In the genomic region with DNA sequence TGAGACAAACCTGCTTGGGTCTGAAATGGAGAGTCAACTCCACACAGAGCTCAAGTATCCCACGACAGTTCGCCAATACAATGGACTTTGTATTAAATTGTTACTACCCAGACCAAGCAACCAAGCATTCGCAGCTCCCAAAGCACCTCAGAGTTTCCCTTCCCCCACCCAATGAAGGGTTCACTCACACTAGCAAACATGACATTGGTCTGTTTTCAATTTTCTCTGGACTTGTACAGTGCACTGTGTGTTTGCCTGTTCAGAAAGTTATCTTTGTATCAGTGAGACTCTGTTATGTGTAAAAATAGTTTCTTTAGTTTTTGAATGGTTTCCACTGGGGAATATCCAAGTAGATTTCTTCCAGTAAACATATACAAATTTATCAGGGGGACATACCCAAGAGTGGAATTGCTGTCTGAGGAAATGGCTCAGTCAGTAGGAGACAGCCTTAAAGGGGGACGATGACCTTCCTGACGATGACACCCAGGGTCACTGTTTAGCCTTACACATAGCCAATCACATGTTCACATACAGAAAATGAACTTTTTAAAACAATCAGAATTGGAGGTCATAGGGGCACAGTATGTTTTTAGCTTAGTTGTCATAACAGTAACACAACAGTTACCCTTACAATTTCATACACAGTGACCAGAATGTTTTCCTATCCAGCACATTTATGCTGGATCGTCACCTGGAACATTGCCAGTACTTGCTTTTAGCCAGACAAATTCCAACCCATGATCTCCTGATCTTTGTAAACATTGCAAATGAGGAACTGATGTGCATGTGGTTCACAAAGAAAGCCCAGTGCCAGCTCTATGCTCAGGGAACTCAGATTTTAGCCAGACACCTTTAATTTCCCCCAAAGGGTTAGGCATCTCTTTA, we compare ENCODE assay signal across 14 mouse cellular contexts. TPM values are rescaled to one million over a fixed set of nuclear protein-coding genes. Genes with fewer than 3 reads are reported as not detected.
DNase-seq lines count a peak whose midpoint lies in the region; ATAC-seq and TF ChIP-seq lines count a peak whose summit lies in the region.
"Had no signal": no experiment of that assay in that cellular context is flagged by ENCODE, and none has a peak within 500 bp of the region (broad histone marks: within the 10 kb centered on the region; RNA-seq: fewer than 3 reads in every experiment).

No protein-coding gene starts in this region.

- no peak overlapping the region for H3K4me3 ChIP-seq in kidney, postnatal 0 days (replicated peaks; ENCODE audit: low read depth, low read length)
- H3K4me3 ChIP-seq in embryonic facial prominence, embryonic 12.5 days: no peak overlapping the region
- H3K4me3 ChIP-seq: limb, embryonic 13.5 days; megakaryocyte, embryonic 14.5 days had no signal

- H3K4me1 ChIP-seq in kidney, postnatal 0 days (replicated peaks; ENCODE audit: insufficient read depth, low read length): no peaks in the 10 kb centered on the region
- peaks cover 6% of the 10 kb centered on the region for H3K4me1 ChIP-seq in embryonic facial prominence, embryonic 12.5 days

- no peak overlapping the region for H3K27ac ChIP-seq in kidney, postnatal 0 days
- H3K27ac ChIP-seq in embryonic facial prominence, embryonic 12.5 days: peak overlapping the region; percentile 9; the same call in 1 of the 2 replicates
- H3K27ac ChIP-seq: limb, embryonic 13.5 days had no signal

- no peak for ATAC-seq in kidney, postnatal 0 days (replicated peaks; ENCODE audit: low FRiP score, low read depth)
- ATAC-seq in embryonic facial prominence, embryonic 12.5 days (ENCODE audit: insufficient number of reproducible peaks, insufficient read depth, low FRiP score, low TSS enrichment): no peak

- 0 out of 2 replicates have a peak overlapping the region, but pooled peaks have one; percentile 13 for H3K9ac ChIP-seq in kidney, postnatal 0 days (ENCODE audit: low read depth, low read length)
- H3K9ac ChIP-seq in embryonic facial prominence, embryonic 12.5 days: no peak overlapping the region
- H3K9ac ChIP-seq: limb, embryonic 13.5 days had no signal

- intact Hi-C loops in gastrocnemius, postnatal 14 days (cut with DNase I; ENCODE audit: low total_unique reads): loop anchor here (10.0 kb wide), 1 partner anchor 92 kb away; no protein-coding TSS in a partner anchor

- no peaks in the 10 kb centered on the region for H3K27me3 ChIP-seq in kidney, postnatal 0 days (ENCODE audit: insufficient read depth, low read length)
- no peaks in the 10 kb centered on the region for H3K27me3 ChIP-seq in embryonic facial prominence, embryonic 12.5 days
- H3K27me3 ChIP-seq: limb, embryonic 13.5 days had no signal

- 81% methylated on average over 6 of the region's 6 CpGs for WGBS in kidney, postnatal 0 days
- WGBS in embryonic facial prominence, embryonic 12.5 days: 73% methylated on average over 6 of the region's 6 CpGs

- H3K36me3 ChIP-seq in kidney, postnatal 0 days (ENCODE audit: insufficient read depth, low read length): no peaks in the 10 kb centered on the region
- peaks cover 4% of the 10 kb centered on the region for H3K36me3 ChIP-seq in embryonic facial prominence, embryonic 12.5 days

- H3K4me2 ChIP-seq in kidney, postnatal 0 days (ENCODE audit: low read length): no peak overlapping the region
- H3K4me2 ChIP-seq in embryonic facial prominence, embryonic 12.5 days (replicated peaks): no peak overlapping the region
- H3K4me2 ChIP-seq: heart, embryonic 11.5 days; limb, embryonic 13.5 days had no signal

- H3K9me3 ChIP-seq in kidney, postnatal 0 days (replicated peaks; ENCODE audit: low read length): no peaks in the 10 kb centered on the region
- H3K9me3 ChIP-seq in embryonic facial prominence, embryonic 12.5 days: no peaks in the 10 kb centered on the region
- H3K9me3 ChIP-seq: limb, embryonic 13.5 days had no signal

- no peak for TF ChIP-seq CTCF in kidney, postnatal 0 days (IDR thresholded peaks at IDR 0.05; ENCODE audit: low read depth)

- peak; percentile 56 for DNase-seq in kidney, postnatal 0 days (ENCODE audit: low spot score)
- no peak for DNase-seq in kidney, adult 18-20 months
- peak; percentile 90 for DNase-seq in NIH3T3 (ENCODE audit: low read depth)
- DNase-seq in lung, postnatal 25 days (ENCODE audit: low spot score): peak; percentile 26
- no peak for DNase-seq in gastrocnemius, postnatal 14 days
- no peak for DNase-seq in retina, embryonic 14.5 days (ENCODE audit: low spot score)
- DNase-seq: adrenal gland, postnatal 25 days; layer of hippocampus, postnatal 36 days had no signal

RNA-seq across cellular contexts. Expression of a gene that starts 3.4 kb away (rescaled TPM):
- 229 and 245 TPM in 2 replicates for polyA plus RNA-seq in kidney, postnatal 0 days (2015; fragmentation: Nextera tagmentation; extraction: Ambion mirVana)
- polyA plus RNA-seq in embryonic facial prominence, embryonic 12.5 days (2016; fragmentation: Nextera tagmentation; extraction: Ambion mirVana): 347 and 354 TPM in 2 replicates
- total RNA-seq in gastrocnemius, postnatal 14 days (2021): 100 to 1,000 TPM; 104 to 107 TPM

RNA-seq across cellular contexts. Expression of a gene that starts 17.7 kb away (rescaled TPM):
- polyA plus RNA-seq in kidney, postnatal 0 days (2015; fragmentation: Nextera tagmentation; extraction: Ambion mirVana): 0.92 and 0.96 TPM in 2 replicates
- 0.40 and 0.73 TPM in 2 replicates for polyA plus RNA-seq in embryonic facial prominence, embryonic 12.5 days (2016; fragmentation: Nextera tagmentation; extraction: Ambion mirVana)
- under 1 TPM in 1 of 2 experiments, not detected in 1; 0.12 TPM for total RNA-seq in gastrocnemius, postnatal 14 days (2021)
- total RNA-seq: adrenal gland, postnatal 25 days; CH12.LX; hematopoietic stem cell, adult 5-6 weeks had no signal

RNA-seq across cellular contexts. Expression of a gene that starts 39.4 kb away (rescaled TPM):
- polyA plus RNA-seq in kidney, postnatal 0 days (2015; fragmentation: Nextera tagmentation; extraction: Ambion mirVana): 2.6 and 2.8 TPM in 2 replicates
- polyA plus RNA-seq in embryonic facial prominence, embryonic 12.5 days (2016; fragmentation: Nextera tagmentation; extraction: Ambion mirVana): 5.2 and 6.6 TPM in 2 replicates
- total RNA-seq in gastrocnemius, postnatal 14 days (2021): under 1 TPM; 0.53 to 0.68 TPM

Comparison
In these comparisons a context has a peak if more than half of its experiments do, and no peak if none do; other contexts are left out.
1. DNase-seq: peak in kidney, postnatal 0 days (single experiment), NIH3T3 (single experiment) and lung, postnatal 25 days (single experiment); none in kidney, adult 18-20 months (single experiment), gastrocnemius, postnatal 14 days (single experiment) and retina, embryonic 14.5 days (single experiment).